Mouse (Mus musculus): ENCODE data around the gene Tmem104.

DNA sequence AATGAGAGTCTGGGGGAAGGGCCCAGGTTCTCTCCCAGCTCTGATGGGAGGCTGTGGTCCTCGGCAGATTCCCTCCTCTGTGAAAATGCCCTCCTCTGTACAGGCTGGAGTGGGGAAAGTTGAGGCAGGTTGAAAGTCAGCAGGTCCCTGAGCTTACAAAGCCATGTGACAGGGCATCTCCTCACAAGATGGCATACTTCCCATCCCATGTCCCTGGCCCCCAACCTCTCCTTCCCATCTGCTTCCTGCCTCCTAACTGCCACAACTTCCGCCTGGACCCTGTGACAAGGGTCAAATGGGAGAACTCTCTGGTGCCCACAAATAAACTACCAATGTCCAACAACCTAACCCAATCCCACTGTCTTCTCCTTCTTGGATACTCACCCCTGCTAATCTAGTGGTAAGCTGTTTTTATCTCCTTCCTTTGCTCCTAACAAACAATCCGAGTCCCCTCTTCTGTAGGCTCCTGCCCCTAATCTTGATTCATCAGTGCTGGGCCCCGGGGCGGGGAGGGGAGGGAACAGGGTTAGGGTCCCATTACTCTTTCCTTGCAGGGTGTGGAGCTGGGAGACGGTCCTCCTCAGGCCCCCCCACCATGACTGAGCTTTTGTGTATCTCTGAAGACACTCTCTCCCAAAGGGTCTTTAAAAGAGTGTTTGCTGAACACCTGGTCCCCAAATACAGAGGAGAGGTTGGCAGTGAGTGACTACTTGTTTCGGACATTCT is 77.0 kb downstream of the Tmem104 start:
- no peak for TF ChIP-seq POLR2A (IDR thresholded peaks at IDR 0.05; ENCODE audit: insufficient read length, low read depth)
- no peak for TF ChIP-seq MAX (IDR thresholded peaks at IDR 0.05; ENCODE audit: low read depth)
- TF ChIP-seq CEBPB (IDR thresholded peaks at IDR 0.05; ENCODE audit: insufficient read depth, poor library complexity, severe bottlenecking): no peak
- TF ChIP-seq POLR2AphosphoS2 (IDR thresholded peaks at IDR 0.05; ENCODE audit: insufficient read length, low read depth): no peak
- no peak for TF ChIP-seq SRF (IDR thresholded peaks at IDR 0.05; ENCODE audit: control insufficient read depth, insufficient read length, low read depth)
- no peak for TF ChIP-seq REST (IDR thresholded peaks at IDR 0.05; ENCODE audit: insufficient read depth, insufficient read length)
- TF ChIP-seq USF1 (IDR thresholded peaks at IDR 0.05; ENCODE audit: low read depth): no peak

Measured in myocyte (in vitro differentiated cells).